Mouse (Mus musculus): ENCODE results near the gene Dok7. TPM values are rescaled to one million over a fixed set of nuclear protein-coding genes. Genes with fewer than 3 reads are reported as not detected.

Gene Dok7
- 0.34 and 0.35 TPM in 2 replicates for polyA plus RNA-seq (2016; fragmentation: Nextera tagmentation; extraction: Ambion mirVana)

GRCm38 (mm10) chr5:35056604-35057432 lies at the start of gene Dok7:
Gene Dok7, plus strand, starts transcription at chr5:35056766.
- Histone ChIP-seq H3K9me3 (no peaks in the 10 kb centered on the region), H3K4me3 (peak within 1 kb of the TSS; percentile 73), H3K27me3 (replicated peaks; ENCODE audit: low read depth, poor library complexity, severe bottlenecking) (peaks cover 64% of the 10 kb centered on the region), H3K27ac (replicated peaks) (peak within 1 kb of the TSS; percentile 69), H3K36me3 (replicated peaks) (no peaks in the 10 kb centered on the region), H3K4me1 (peaks cover 27% of the 10 kb centered on the region)
- WGBS = under 1% methylated on average over 74 of the region's 74 CpGs
- DNase-seq (ENCODE audit: low spot score) = peak; percentile 62

GRCm38 (mm10) chr5:35009163-35009562 lies 47.4 kb upstream of the Dok7 start:
- no peaks in the 10 kb centered on the region for H3K9me3 ChIP-seq
- no peak for DNase-seq (ENCODE audit: low spot score)
- peaks cover 86% of the 10 kb centered on the region for H3K36me3 ChIP-seq (replicated peaks)
- no peaks in the 10 kb centered on the region for H3K4me1 ChIP-seq
- no peaks in the 10 kb centered on the region for H3K27me3 ChIP-seq (replicated peaks; ENCODE audit: low read depth, poor library complexity, severe bottlenecking)
- WGBS = 92% methylated on average over 4 of the region's 4 CpGs
- H3K27ac ChIP-seq (replicated peaks) = no peak overlapping the region
- H3K4me3 ChIP-seq = no peak overlapping the region

GRCm38 (mm10) chr5:35010656-35011055 lies 45.9 kb upstream of the Dok7 start:
- Histone ChIP-seq H3K27me3 (replicated peaks; ENCODE audit: low read depth, poor library complexity, severe bottlenecking) (no peaks in the 10 kb centered on the region), H3K36me3 (replicated peaks) (peaks cover 86% of the 10 kb centered on the region), H3K4me3 (no peak overlapping the region), H3K4me1 (peaks cover 2% of the 10 kb centered on the region; the same call in 1 of the 2 replicates), H3K27ac (replicated peaks) (no peak overlapping the region), H3K9me3 (no peaks in the 10 kb centered on the region)
- 81% methylated on average over 5 of the region's 5 CpGs for WGBS
- DNase-seq (ENCODE audit: low spot score) = no peak

- Histone ChIP-seq H3K4me1 (peaks cover 8% of the 10 kb centered on the region; the same call in 1 of the 2 replicates), H3K9me3 (no peaks in the 10 kb centered on the region), H3K27ac (replicated peaks) (no peak overlapping the region), H3K27me3 (replicated peaks; ENCODE audit: low read depth, poor library complexity, severe bottlenecking) (no peaks in the 10 kb centered on the region), H3K4me3 (no peak overlapping the region), H3K36me3 (replicated peaks) (peaks cover 86% of the 10 kb centered on the region)
- no peak for DNase-seq (ENCODE audit: low spot score)
- 90% methylated on average over 6 of the region's 6 CpGs for WGBS
Observed at GRCm38 (mm10) chr5:35011156-35011923, 45.2 kb upstream of the Dok7 start.

GRCm38 (mm10) chr5:35014036-35014435 lies 42.5 kb upstream of the Dok7 start:
- Histone ChIP-seq H3K4me1 (peaks cover 23% of the 10 kb centered on the region), H3K27ac (replicated peaks) (no peak overlapping the region), H3K4me3 (no peak overlapping the region), H3K27me3 (replicated peaks; ENCODE audit: low read depth, poor library complexity, severe bottlenecking) (no peaks in the 10 kb centered on the region), H3K9me3 (no peaks in the 10 kb centered on the region), H3K36me3 (replicated peaks) (peaks cover 78% of the 10 kb centered on the region)
- no peak for DNase-seq (ENCODE audit: low spot score)
- WGBS = 78% methylated on average over 6 of the region's 6 CpGs

GRCm38 (mm10) chr5:35019673-35020300 lies 36.8 kb upstream of the Dok7 start:
- H3K36me3 ChIP-seq (replicated peaks) = peaks cover 87% of the 10 kb centered on the region
- no peak overlapping the region for H3K27ac ChIP-seq (replicated peaks)
- 82% methylated on average over 9 of the region's 9 CpGs for WGBS
- no peaks in the 10 kb centered on the region for H3K9me3 ChIP-seq
- H3K27me3 ChIP-seq (replicated peaks; ENCODE audit: low read depth, poor library complexity, severe bottlenecking) = no peaks in the 10 kb centered on the region
- peaks cover 26% of the 10 kb centered on the region for H3K4me1 ChIP-seq
- no peak overlapping the region for H3K4me3 ChIP-seq
- DNase-seq (ENCODE audit: low spot score) = no peak

- WGBS = 81% methylated on average over 9 of the region's 9 CpGs
- H3K27ac ChIP-seq (replicated peaks) = no peak overlapping the region
- H3K4me1 ChIP-seq = peaks cover 23% of the 10 kb centered on the region
- H3K36me3 ChIP-seq (replicated peaks) = peaks cover 87% of the 10 kb centered on the region
- H3K27me3 ChIP-seq (replicated peaks; ENCODE audit: low read depth, poor library complexity, severe bottlenecking) = no peaks in the 10 kb centered on the region
- H3K9me3 ChIP-seq = no peaks in the 10 kb centered on the region
- no peak for DNase-seq (ENCODE audit: low spot score)
- H3K4me3 ChIP-seq = no peak overlapping the region
Observed at GRCm38 (mm10) chr5:35020410-35021241, 35.9 kb upstream of the Dok7 start.

- peaks cover 100% of the 10 kb centered on the region for H3K36me3 ChIP-seq (replicated peaks)
- no peak overlapping the region for H3K4me3 ChIP-seq
- peak; percentile 57 for DNase-seq (ENCODE audit: low spot score)
- H3K9me3 ChIP-seq = no peaks in the 10 kb centered on the region
- H3K27me3 ChIP-seq (replicated peaks; ENCODE audit: low read depth, poor library complexity, severe bottlenecking) = no peaks in the 10 kb centered on the region
- WGBS = 28% methylated on average over 2 of the region's 2 CpGs
- H3K27ac ChIP-seq (replicated peaks) = no peak overlapping the region
- H3K4me1 ChIP-seq = peaks cover 3% of the 10 kb centered on the region; the same call in 1 of the 2 replicates
Observed at GRCm38 (mm10) chr5:35024975-35025374, 31.6 kb upstream of the Dok7 start.

GRCm38 (mm10) chr5:35029303-35029702 lies 27.3 kb upstream of the Dok7 start:
- Histone ChIP-seq H3K27ac (replicated peaks) (no peak overlapping the region), H3K4me3 (no peak overlapping the region), H3K4me1 (no peaks in the 10 kb centered on the region), H3K27me3 (replicated peaks; ENCODE audit: low read depth, poor library complexity, severe bottlenecking) (no peaks in the 10 kb centered on the region), H3K36me3 (replicated peaks) (peaks cover 100% of the 10 kb centered on the region), H3K9me3 (no peaks in the 10 kb centered on the region)
- no peak for DNase-seq (ENCODE audit: low spot score)
- WGBS = 98% methylated on average over 1 of the region's 1 CpGs

GRCm38 (mm10) chr5:35029755-35030154 lies 26.8 kb upstream of the Dok7 start:
- Histone ChIP-seq H3K4me1 (no peaks in the 10 kb centered on the region), H3K27me3 (replicated peaks; ENCODE audit: low read depth, poor library complexity, severe bottlenecking) (no peaks in the 10 kb centered on the region), H3K9me3 (no peaks in the 10 kb centered on the region), H3K27ac (replicated peaks) (no peak overlapping the region), H3K4me3 (no peak overlapping the region), H3K36me3 (replicated peaks) (peaks cover 100% of the 10 kb centered on the region)
- WGBS = 89% methylated on average over 5 of the region's 5 CpGs
- DNase-seq (ENCODE audit: low spot score) = no peak

- Histone ChIP-seq H3K4me3 (no peak overlapping the region), H3K9me3 (no peaks in the 10 kb centered on the region), H3K27ac (replicated peaks) (no peak overlapping the region), H3K27me3 (replicated peaks; ENCODE audit: low read depth, poor library complexity, severe bottlenecking) (no peaks in the 10 kb centered on the region), H3K4me1 (0 out of 2 replicates have a peak, but pooled peaks cover 4% of the 10 kb centered on the region), H3K36me3 (replicated peaks) (peaks cover 80% of the 10 kb centered on the region)
- 86% methylated on average over 5 of the region's 5 CpGs for WGBS
- no peak for DNase-seq (ENCODE audit: low spot score)
Observed at GRCm38 (mm10) chr5:35033068-35033467, 23.5 kb upstream of the Dok7 start.

GRCm38 (mm10) chr5:35033619-35034018 lies 22.9 kb upstream of the Dok7 start:
- 70% methylated on average over 1 of the region's 1 CpGs for WGBS
- Histone ChIP-seq H3K9me3 (no peaks in the 10 kb centered on the region), H3K27ac (replicated peaks) (no peak overlapping the region), H3K4me1 (0 out of 2 replicates have a peak, but pooled peaks cover 4% of the 10 kb centered on the region), H3K4me3 (no peak overlapping the region), H3K27me3 (replicated peaks; ENCODE audit: low read depth, poor library complexity, severe bottlenecking) (no peaks in the 10 kb centered on the region), H3K36me3 (replicated peaks) (peaks cover 74% of the 10 kb centered on the region)
- no peak for DNase-seq (ENCODE audit: low spot score)
